Mouse (Mus musculus) forebrain, embryonic 14.5 days (tissue): Measurements from ENCODE around the gene Ppm1n. TPM values are rescaled to one million over a fixed set of nuclear protein-coding genes. Genes with fewer than 3 reads are reported as not detected.

Source experiments
- ATAC-seq: fragments of 200-750 bp; cut with Nextera tagmentation; 2 replicates; pipeline ENCODE4 v1.8.0; 2017; ENCODE audit warnings: mild to moderate bottlenecking, moderate library complexity
- DNase-seq: peaks from one replicate; pipeline ENCODE4 v3.0.0-alpha.2; 2015; ENCODE audit warnings: low spot score
- H3K27ac ChIP-seq: fragments of 300-500 bp; sonication (generic); 2 replicates; pipeline ENCODE4 v1.5.1; 2014; ENCODE audit warnings: low read depth, mild to moderate bottlenecking, control low read depth, low read length, moderate library complexity
- H3K27me3 ChIP-seq: fragments of 300-500 bp; sonication (generic); replicated peaks from 2 replicates; pipeline ENCODE4 v1.6.1; 2014; ENCODE audit warnings: low read length, control low read depth, mixed read lengths; ENCODE audit not compliant: control insufficient read depth, insufficient read depth
- H3K36me3 ChIP-seq: fragments of 300-500 bp; sonication (generic); 2 replicates; pipeline ENCODE4 v1.6.1; 2014; ENCODE audit warnings: low read length, control low read depth; ENCODE audit not compliant: control insufficient read depth, insufficient read depth
- H3K4me1 ChIP-seq: fragments of 300-500 bp; sonication (generic); 2 replicates; pipeline ENCODE4 v1.6.1; 2014; ENCODE audit warnings: antibody characterized with exemption, low read length, control low read depth; ENCODE audit not compliant: control insufficient read depth, insufficient read depth
- H3K4me2 ChIP-seq: fragments of 300-500 bp; sonication (generic); 2 replicates; pipeline ENCODE4 v1.6.1; 2014; ENCODE audit warnings: mild to moderate bottlenecking, control low read depth, low read length
- H3K4me3 ChIP-seq: fragments of 300-500 bp; sonication (generic); 2 replicates; pipeline ENCODE4 v1.5.1; 2014; ENCODE audit warnings: low read depth, low read length, control low read depth
- H3K9ac ChIP-seq: fragments of 300-500 bp; sonication (generic); 2 replicates; pipeline ENCODE4 v1.6.1; 2014; ENCODE audit warnings: mild to moderate bottlenecking, low read length, control low read depth, moderate library complexity
- H3K9me3 ChIP-seq: fragments of 300-500 bp; sonication (generic); replicated peaks from 2 replicates; pipeline ENCODE4 v1.6.1; 2016; ENCODE audit warnings: low read length, control low read depth, mixed read lengths; ENCODE audit not compliant: control insufficient read depth
- WGBS: fragments of 180-500 bp; shearing (Covaris S2); extraction: QIAGEN DNeasy Blood & Tissue Kit; methylation state at CpG from one replicate; pipeline ENCODE4 v1.1.7; 2014; 5-methylcytosine and 5-hydroxymethylcytosine counted together
- polyA plus RNA-seq: library from polyadenylated mRNA; unstranded; fragments of >200 nt; fragmentation: Nextera tagmentation; extraction: Ambion mirVana; gene quantifications from 2 replicates; pipeline ENCODE4 v1.2.1, GENCODE M21; 2014

The Ppm1n gene
- polyA plus RNA-seq, 1 experiment from 2014 or later, result 0.30 TPM

DNA sequence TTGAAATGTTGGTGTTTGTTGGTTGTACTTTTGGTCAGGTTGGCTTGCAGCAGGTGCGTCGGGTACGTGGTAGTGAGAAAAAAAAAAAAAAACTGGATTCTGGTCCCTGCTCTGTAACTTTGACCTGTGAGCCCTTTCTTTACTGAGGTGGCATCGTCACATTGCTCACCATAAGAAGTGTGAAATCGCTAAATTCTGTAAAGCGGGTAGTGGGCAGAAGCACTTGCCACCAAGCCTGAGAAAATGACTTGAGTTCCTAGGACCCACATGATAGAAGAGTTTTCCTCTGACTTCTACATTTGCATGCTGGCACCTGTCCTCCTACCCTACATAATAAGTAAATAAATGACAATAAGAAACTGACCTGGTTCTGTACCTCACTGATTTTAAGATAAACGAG, 40.8 kb upstream of the Ppm1n start:
- ATAC-seq (no peak), DNase-seq (no peak)
- Histone ChIP-seq H3K4me2 (peak overlapping the region; percentile 67), H3K9ac (peak overlapping the region; percentile 40; the same call in 1 of the 2 replicates), H3K27me3 (no peaks in the 10 kb centered on the region), H3K9me3 (no peaks in the 10 kb centered on the region), H3K36me3 (no peaks in the 10 kb centered on the region), H3K4me1 (peaks cover 8% of the 10 kb centered on the region), H3K27ac (no peak overlapping the region; the same call in 1 of the 2 replicates), H3K4me3 (no peak overlapping the region)
- WGBS, result 45% methylated on average over 7 of the region's 7 CpGs

DNA sequence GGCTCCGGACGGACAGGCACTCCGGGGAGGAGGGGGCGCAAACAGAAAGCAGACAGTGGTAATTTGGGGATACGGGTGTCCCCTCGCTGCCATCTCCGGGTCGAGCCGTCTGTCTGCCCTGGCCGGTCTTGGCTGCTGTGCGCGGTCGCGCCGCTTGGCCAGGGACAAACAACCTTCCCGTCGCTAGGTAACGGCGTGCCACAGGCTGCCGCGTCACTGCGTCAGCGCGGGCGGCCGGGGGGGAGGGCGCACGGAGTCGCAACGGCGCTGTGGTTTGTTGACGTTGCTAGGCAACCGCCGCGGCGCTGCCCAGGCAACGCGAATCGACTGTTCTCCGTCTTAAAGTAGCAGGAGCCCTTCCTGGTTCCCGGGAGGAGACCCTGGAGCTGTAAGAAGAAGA, 40.0 kb upstream of the Ppm1n start:
- no peaks in the 10 kb centered on the region for H3K9me3 ChIP-seq
- H3K4me1 ChIP-seq, result peaks cover 8% of the 10 kb centered on the region
- peak; percentile 98 for DNase-seq
- peak overlapping the region; percentile 38 for H3K4me3 ChIP-seq
- no peaks in the 10 kb centered on the region for H3K36me3 ChIP-seq
- H3K27me3 ChIP-seq, result no peaks in the 10 kb centered on the region
- H3K4me2 ChIP-seq, result peak overlapping the region; percentile 67
- no peak overlapping the region for H3K27ac ChIP-seq
- peak; percentile 98 for ATAC-seq
- H3K9ac ChIP-seq, result peak overlapping the region; percentile 56
- WGBS, result under 1% methylated on average over 40 of the region's 41 CpGs

DNA sequence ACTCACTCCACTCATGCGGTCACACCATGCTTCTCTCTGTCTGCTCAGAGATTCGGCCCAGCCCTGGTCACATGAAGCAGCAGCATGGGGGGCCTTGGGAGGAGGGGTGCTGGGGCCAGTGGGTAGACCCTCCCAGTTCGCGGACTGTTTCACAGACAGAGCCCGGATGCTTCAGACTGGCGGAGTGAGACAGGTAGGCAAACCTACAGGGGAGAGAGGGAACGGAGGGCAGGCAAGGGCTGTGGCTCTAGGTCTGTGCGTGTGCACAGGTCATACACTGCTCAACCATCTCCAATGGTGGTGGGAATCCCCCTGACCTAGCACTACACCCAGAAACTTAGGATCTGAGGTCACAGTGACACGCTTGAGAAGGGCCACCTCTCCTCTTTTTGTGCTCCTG, 39.6 kb upstream of the Ppm1n start:
- WGBS, result 15% methylated on average over 9 of the region's 9 CpGs
- peaks cover 8% of the 10 kb centered on the region for H3K4me1 ChIP-seq
- H3K4me3 ChIP-seq, result peak overlapping the region; percentile 38
- H3K4me2 ChIP-seq, result peak overlapping the region; percentile 67
- no peak for DNase-seq
- peak; percentile 47 for ATAC-seq
- no peaks in the 10 kb centered on the region for H3K36me3 ChIP-seq
- no peak overlapping the region for H3K27ac ChIP-seq
- H3K9me3 ChIP-seq, result no peaks in the 10 kb centered on the region
- H3K27me3 ChIP-seq, result no peaks in the 10 kb centered on the region
- peak overlapping the region; percentile 56 for H3K9ac ChIP-seq

DNA sequence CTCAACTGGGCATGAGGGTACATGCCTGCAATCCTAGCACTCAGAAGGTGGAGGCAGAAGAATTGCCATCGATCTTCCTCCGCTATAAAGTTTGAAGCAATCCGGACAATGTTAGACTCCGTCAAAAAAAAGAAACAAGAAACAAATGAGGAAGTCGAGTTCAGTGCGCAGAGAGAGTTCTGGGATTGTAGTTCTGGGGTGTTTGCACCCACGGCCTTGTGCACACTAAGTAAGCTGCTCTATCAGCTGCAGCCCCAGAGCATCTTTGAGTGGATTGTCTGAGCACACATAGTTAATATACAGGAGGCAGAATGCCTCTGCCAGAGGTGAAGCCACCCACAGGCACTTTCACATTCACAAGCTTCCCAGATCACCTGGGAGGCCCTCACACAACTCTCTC, 38.8 kb upstream of the Ppm1n start:
- H3K4me1 ChIP-seq, result peaks cover 8% of the 10 kb centered on the region
- no peaks in the 10 kb centered on the region for H3K9me3 ChIP-seq
- H3K27me3 ChIP-seq, result no peaks in the 10 kb centered on the region
- no peak overlapping the region for H3K9ac ChIP-seq
- 77% methylated on average over 7 of the region's 7 CpGs for WGBS
- H3K27ac ChIP-seq, result no peak overlapping the region
- DNase-seq (no peak), ATAC-seq (no peak)
- no peak overlapping the region for H3K4me2 ChIP-seq
- H3K4me3 ChIP-seq, result no peak overlapping the region
- H3K36me3 ChIP-seq, result no peaks in the 10 kb centered on the region

DNA sequence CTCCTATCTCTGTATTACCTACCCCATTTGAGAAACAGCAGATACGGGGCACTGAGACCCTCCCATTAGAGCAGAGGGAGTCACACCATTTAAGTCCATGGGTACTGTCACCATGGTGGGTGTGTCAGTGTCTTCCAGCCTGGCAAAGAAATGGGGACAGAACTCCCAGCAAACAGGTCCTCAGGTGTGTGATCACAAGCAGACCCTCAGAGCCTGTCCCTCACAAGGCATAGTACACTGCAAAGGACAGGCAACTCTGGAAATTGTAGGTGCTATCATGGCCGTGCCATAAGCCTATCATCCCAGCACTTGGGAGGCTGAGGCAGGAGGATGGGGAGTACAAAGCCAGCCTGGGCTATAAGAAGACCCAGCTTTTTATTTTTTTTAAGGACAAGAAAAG, 38.3 kb upstream of the Ppm1n start:
- Histone ChIP-seq H3K36me3 (no peaks in the 10 kb centered on the region), H3K4me3 (no peak overlapping the region), H3K27me3 (0 out of 2 replicates have a peak, but pooled peaks cover 2% of the 10 kb centered on the region), H3K9me3 (no peaks in the 10 kb centered on the region), H3K4me2 (no peak overlapping the region), H3K4me1 (peaks cover 8% of the 10 kb centered on the region), H3K9ac (no peak overlapping the region), H3K27ac (no peak overlapping the region)
- ATAC-seq, result no peak
- no peak for DNase-seq
- WGBS, result 77% methylated on average over 2 of the region's 2 CpGs

DNA sequence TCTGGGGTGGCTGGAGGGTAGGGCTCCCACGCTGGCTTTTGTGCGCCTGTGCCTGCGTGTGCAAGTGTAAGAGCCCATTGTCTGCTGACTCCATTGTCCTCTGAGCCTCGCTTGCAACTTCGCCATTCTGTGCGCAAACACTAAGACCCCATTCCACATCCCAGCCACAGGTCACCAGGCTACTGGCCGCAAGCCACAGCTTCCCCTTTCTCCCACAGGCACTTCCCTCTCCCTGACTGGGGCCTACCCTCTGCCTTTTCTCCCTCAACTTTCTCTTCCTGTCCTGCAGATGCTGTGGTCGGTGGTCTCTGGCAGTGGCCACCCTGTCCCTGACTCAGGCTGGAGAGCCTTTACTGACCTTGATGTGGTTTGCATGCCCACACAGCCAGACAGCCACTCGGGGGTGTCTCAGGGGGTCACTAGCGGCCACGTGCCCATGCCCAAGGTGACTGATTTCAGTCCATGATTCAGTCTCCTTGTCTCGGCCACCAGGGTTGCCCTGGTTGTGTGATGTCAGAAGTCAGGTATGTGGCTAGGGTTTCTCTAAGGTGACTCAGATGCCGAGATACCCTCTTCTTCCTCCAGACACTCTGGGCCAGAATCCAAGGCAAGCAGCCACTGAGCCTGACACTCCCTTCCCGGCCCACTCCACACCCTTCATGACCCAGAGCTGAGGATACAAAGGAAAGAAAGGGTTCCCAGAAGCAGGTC, 36.7 kb upstream of the Ppm1n start:
- Histone ChIP-seq H3K9ac (no peak overlapping the region), H3K9me3 (no peaks in the 10 kb centered on the region), H3K4me2 (no peak overlapping the region), H3K36me3 (no peaks in the 10 kb centered on the region), H3K4me3 (no peak overlapping the region), H3K4me1 (peaks cover 8% of the 10 kb centered on the region), H3K27ac (no peak overlapping the region), H3K27me3 (0 out of 2 replicates have a peak, but pooled peaks cover 4% of the 10 kb centered on the region)
- no peak for ATAC-seq
- WGBS, result 42% methylated on average over 14 of the region's 14 CpGs
- no peak for DNase-seq

DNA sequence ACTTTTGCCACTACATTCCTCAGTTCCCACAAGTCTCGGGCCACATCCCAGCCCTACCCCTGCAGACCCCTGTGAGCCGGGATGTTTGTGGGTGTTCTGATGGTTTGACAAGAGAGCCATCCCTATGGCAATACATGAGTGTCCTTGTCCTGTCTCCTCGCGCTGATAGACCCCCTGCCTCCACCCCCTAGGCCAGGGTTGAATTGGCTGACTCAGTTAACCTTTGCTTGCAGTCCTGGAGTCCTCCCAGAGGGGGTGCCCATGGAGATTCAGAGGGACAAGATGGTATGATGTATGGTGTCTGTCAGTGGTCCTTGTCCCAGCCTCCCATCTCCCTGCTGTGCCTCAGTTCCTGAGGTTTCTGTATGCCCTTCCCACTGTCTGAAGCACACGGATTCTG, 34.2 kb upstream of the Ppm1n start:
- no peaks in the 10 kb centered on the region for H3K36me3 ChIP-seq
- no peaks in the 10 kb centered on the region for H3K9me3 ChIP-seq
- H3K4me1 ChIP-seq, result peaks cover 9% of the 10 kb centered on the region
- no peak overlapping the region for H3K27ac ChIP-seq
- 0 out of 2 replicates have a peak, but pooled peaks cover 4% of the 10 kb centered on the region for H3K27me3 ChIP-seq
- no peak overlapping the region for H3K4me2 ChIP-seq
- DNase-seq (no peak), ATAC-seq (no peak)
- 52% methylated on average over 5 of the region's 5 CpGs for WGBS
- H3K4me3 ChIP-seq, result no peak overlapping the region
- no peak overlapping the region for H3K9ac ChIP-seq

DNA sequence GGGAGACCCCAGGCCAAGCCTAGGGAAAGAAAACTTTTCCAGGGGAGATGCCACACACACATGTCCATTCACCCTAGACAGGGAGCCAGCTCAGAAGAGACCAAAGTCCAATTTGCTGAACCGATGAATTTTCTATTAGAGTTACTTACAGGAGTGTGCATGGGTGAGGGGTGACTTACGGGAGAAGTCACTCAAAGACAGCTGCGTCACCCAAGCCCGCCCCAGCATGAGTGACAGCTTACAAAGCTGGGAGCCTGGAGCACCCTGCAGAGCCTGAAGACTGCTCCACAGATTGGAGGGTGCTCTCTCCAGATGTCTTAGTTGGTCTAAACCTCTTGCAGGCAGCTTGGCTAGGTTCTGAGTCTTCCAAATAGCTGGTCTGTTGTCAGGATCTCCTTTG, 32.1 kb upstream of the Ppm1n start:
- ATAC-seq, result no peak
- H3K36me3 ChIP-seq, result no peaks in the 10 kb centered on the region
- H3K27ac ChIP-seq, result no peak overlapping the region
- no peak overlapping the region for H3K9ac ChIP-seq
- no peak overlapping the region for H3K4me2 ChIP-seq
- WGBS, result 36% methylated on average over 4 of the region's 4 CpGs
- DNase-seq, result no peak
- no peaks in the 10 kb centered on the region for H3K9me3 ChIP-seq
- peaks cover 8% of the 10 kb centered on the region for H3K27me3 ChIP-seq
- peaks cover 9% of the 10 kb centered on the region for H3K4me1 ChIP-seq
- H3K4me3 ChIP-seq, result no peak overlapping the region

DNA sequence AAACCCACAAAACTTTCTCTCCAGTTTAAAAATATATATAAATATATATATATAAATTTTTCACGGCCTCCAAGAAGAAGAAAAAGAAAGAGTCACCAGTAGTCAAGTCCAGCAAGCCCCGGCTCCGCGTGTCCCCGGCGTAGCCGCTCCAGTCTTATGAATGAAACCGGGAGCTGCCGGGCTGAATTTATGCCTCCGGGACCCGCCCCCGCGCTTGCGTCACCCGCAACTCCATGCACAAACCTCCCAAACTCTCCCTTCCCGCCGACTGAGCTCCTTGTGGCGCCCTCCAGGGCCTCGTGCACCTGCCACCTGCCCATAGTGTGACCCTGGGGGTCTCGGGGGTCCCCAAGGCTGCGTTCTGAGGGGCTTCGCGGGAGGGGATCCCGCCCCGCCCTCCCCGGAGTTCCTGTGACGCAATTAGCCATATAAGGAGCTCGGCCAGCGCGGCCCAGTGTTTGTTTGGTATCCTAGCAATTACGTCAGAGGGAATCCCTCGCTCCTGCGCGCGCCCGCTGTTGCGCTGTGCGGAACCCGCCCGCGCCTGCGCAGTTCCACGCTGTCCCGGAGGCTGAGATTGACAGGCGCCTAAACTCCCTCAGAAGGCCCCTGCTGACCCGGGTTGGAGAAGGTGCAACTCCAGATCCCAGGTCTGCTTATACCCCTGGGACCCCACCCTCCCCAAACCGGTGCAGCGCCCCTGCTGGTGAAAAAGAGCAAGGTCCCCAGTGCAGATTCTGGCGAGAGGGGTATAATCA, 30.2 kb upstream of the Ppm1n start, which contains the start of gene Fosb:
Fosb (minus strand) TSS at position 168 of the 758 bp plus-strand sequence.
- Histone ChIP-seq H3K4me1 (peaks cover 9% of the 10 kb centered on the region), H3K4me3 (peak within 1 kb of the TSS; percentile 51), H3K36me3 (no peaks in the 10 kb centered on the region), H3K4me2 (peak within 1 kb of the TSS; percentile 82), H3K27me3 (peaks cover 28% of the 10 kb centered on the region), H3K9me3 (no peaks in the 10 kb centered on the region), H3K27ac (no peak within 1 kb of the TSS), H3K9ac (peak within 1 kb of the TSS; percentile 51)
- DNase-seq, result peak; percentile 98
- under 1% methylated on average over 49 of the region's 49 CpGs for WGBS
- peak; percentile 86 for ATAC-seq
